Mouse (Mus musculus): ENCODE measurements around the gene Id4. TPM values are rescaled to one million over a fixed set of nuclear protein-coding genes. Genes with fewer than 3 reads are reported as not detected.

Id4 gene
- polyA plus RNA-seq, 1 experiment from 2014 or later, result 8.3 TPM

DNA sequence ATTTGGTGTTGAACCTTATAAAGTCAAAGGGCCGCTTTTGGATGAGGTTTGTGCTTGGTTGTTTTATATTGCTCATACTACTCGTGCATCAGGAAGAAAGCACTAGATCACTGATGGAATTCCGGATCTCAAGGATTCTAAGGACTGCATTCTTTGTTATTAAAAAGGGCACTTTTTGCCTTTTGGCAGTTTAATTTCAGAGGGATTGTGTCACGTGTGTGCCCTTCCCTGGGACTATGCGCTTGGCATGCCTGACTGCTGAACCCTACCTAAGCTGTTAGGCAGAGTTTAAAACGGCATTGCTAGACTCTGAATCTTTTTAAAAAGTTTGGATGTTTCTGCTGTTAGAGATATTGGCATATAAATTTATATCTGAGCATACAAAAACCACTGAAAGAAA lies 4.0 kb downstream of the Id4 start:
- H3K36me3 ChIP-seq (ENCODE audit: insufficient read depth), result no peaks in the 10 kb centered on the region
- WGBS, result 76% methylated on average over 6 of the region's 6 CpGs
- DNase-seq, result no peak
- no peak for TF ChIP-seq CTCF (IDR thresholded peaks at IDR 0.05; ENCODE audit: low read depth)
- ATAC-seq (ENCODE audit: insufficient read depth), result no peak
- no peak overlapping the region for H3K9ac ChIP-seq
- no peak overlapping the region for H3K27ac ChIP-seq (ENCODE audit: low read depth)
- no peaks in the 10 kb centered on the region for H3K4me1 ChIP-seq (ENCODE audit: insufficient read depth)
- no peaks in the 10 kb centered on the region for H3K9me3 ChIP-seq (ENCODE audit: low read depth, low read length)
- no peak overlapping the region for H3K4me3 ChIP-seq (ENCODE audit: low read depth, low read length)
- H3K4me2 ChIP-seq, result peak overlapping the region; percentile 11; the same call in 1 of the 2 replicates
- peaks cover 9% of the 10 kb centered on the region; the same call in 1 of the 2 replicates for H3K27me3 ChIP-seq (ENCODE audit: insufficient read depth, low read length)

- no peaks in the 10 kb centered on the region for H3K4me1 ChIP-seq (ENCODE audit: insufficient read depth)
- peak; percentile 83; the same call in 1 of the 2 replicates for ATAC-seq (ENCODE audit: insufficient read depth)
- peak overlapping the region; percentile 6; the same call in 1 of the 2 replicates for H3K4me3 ChIP-seq (ENCODE audit: low read depth, low read length)
These were observed 12.5 kb downstream of the Id4 start for GRCm38 (mm10) chr13:48273451-48274069.

GRCm38 (mm10) chr13:48274107-48274506 lies 13.1 kb downstream of the Id4 start:
- ATAC-seq (ENCODE audit: insufficient read depth), result no peak; the same call in 1 of the 2 replicates

More at GRCm38 (mm10) chr13:48273451-48274069, 12.5 kb downstream of the Id4 start:
- H3K27me3 ChIP-seq (ENCODE audit: insufficient read depth, low read length), result no peaks in the 10 kb centered on the region
- no peak overlapping the region for H3K27ac ChIP-seq (ENCODE audit: low read depth)
- no peaks in the 10 kb centered on the region for H3K36me3 ChIP-seq (ENCODE audit: insufficient read depth)
- WGBS, result 3% methylated on average over 15 of the region's 15 CpGs
- no peak overlapping the region for H3K9ac ChIP-seq
- TF ChIP-seq CTCF (IDR thresholded peaks at IDR 0.05; ENCODE audit: low read depth), result peak; percentile 83
- H3K4me2 ChIP-seq, result peak overlapping the region; percentile 53
- DNase-seq, result peak; percentile 82
- no peaks in the 10 kb centered on the region for H3K9me3 ChIP-seq (ENCODE audit: low read depth, low read length)

GRCm38 (mm10) chr13:48276981-48277380 lies 16.0 kb downstream of the Id4 start:
- DNase-seq, result no peak

More at GRCm38 (mm10) chr13:48274107-48274506, 13.1 kb downstream of the Id4 start:
- no peak for TF ChIP-seq CTCF (IDR thresholded peaks at IDR 0.05; ENCODE audit: low read depth)
- Histone ChIP-seq H3K27ac (ENCODE audit: low read depth) (no peak overlapping the region), H3K9ac (no peak overlapping the region), H3K36me3 (ENCODE audit: insufficient read depth) (no peaks in the 10 kb centered on the region), H3K4me3 (ENCODE audit: low read depth, low read length) (no peak overlapping the region), H3K4me2 (no peak overlapping the region), H3K9me3 (ENCODE audit: low read depth, low read length) (no peaks in the 10 kb centered on the region), H3K27me3 (ENCODE audit: insufficient read depth, low read length) (no peaks in the 10 kb centered on the region), H3K4me1 (ENCODE audit: insufficient read depth) (no peaks in the 10 kb centered on the region)
- WGBS, result 59% methylated on average over 1 of the region's 1 CpGs
- DNase-seq, result no peak

DNA sequence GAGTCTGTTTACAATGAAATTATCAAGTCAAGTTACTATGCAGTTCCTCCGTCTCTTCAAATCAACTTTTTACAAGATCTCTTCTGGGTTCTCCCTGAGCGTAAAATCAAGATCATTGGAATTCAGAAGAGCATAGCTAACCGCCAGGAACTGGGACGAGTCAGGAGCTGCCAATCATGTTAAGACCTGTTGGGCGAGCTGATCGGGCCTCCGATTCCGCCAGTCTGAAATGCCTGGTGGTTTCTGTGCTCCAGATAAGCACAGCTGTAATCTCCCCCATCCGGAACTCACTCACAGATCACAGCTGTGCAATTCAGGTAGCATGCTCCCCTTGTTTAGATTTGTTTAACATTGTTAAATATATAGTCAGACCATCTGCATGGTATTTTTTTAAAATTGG lies 23.4 kb downstream of the Id4 start:
- Histone ChIP-seq H3K4me1 (ENCODE audit: insufficient read depth) (no peaks in the 10 kb centered on the region), H3K4me2 (no peak overlapping the region), H3K27me3 (ENCODE audit: insufficient read depth, low read length) (no peaks in the 10 kb centered on the region), H3K9ac (no peak overlapping the region), H3K4me3 (ENCODE audit: low read depth, low read length) (no peak overlapping the region), H3K27ac (ENCODE audit: low read depth) (no peak overlapping the region), H3K9me3 (ENCODE audit: low read depth, low read length) (no peaks in the 10 kb centered on the region), H3K36me3 (ENCODE audit: insufficient read depth) (no peaks in the 10 kb centered on the region)
- TF ChIP-seq CTCF (IDR thresholded peaks at IDR 0.05; ENCODE audit: low read depth), result no peak
- DNase-seq (no peak), ATAC-seq (ENCODE audit: insufficient read depth) (no peak)
- WGBS, result 68% methylated on average over 9 of the region's 9 CpGs

More at GRCm38 (mm10) chr13:48276981-48277380, 16.0 kb downstream of the Id4 start:
- H3K4me3 ChIP-seq (ENCODE audit: low read depth, low read length), result no peak overlapping the region
- no peak for ATAC-seq (ENCODE audit: insufficient read depth)
- TF ChIP-seq CTCF (IDR thresholded peaks at IDR 0.05; ENCODE audit: low read depth), result no peak
- no peaks in the 10 kb centered on the region for H3K36me3 ChIP-seq (ENCODE audit: insufficient read depth)
- WGBS, result 57% methylated on average over 7 of the region's 7 CpGs
- H3K4me2 ChIP-seq, result no peak overlapping the region
- H3K27me3 ChIP-seq (ENCODE audit: insufficient read depth, low read length), result no peaks in the 10 kb centered on the region
- no peaks in the 10 kb centered on the region for H3K9me3 ChIP-seq (ENCODE audit: low read depth, low read length)
- no peak overlapping the region for H3K27ac ChIP-seq (ENCODE audit: low read depth)
- no peak overlapping the region for H3K9ac ChIP-seq
- no peaks in the 10 kb centered on the region for H3K4me1 ChIP-seq (ENCODE audit: insufficient read depth)

DNA sequence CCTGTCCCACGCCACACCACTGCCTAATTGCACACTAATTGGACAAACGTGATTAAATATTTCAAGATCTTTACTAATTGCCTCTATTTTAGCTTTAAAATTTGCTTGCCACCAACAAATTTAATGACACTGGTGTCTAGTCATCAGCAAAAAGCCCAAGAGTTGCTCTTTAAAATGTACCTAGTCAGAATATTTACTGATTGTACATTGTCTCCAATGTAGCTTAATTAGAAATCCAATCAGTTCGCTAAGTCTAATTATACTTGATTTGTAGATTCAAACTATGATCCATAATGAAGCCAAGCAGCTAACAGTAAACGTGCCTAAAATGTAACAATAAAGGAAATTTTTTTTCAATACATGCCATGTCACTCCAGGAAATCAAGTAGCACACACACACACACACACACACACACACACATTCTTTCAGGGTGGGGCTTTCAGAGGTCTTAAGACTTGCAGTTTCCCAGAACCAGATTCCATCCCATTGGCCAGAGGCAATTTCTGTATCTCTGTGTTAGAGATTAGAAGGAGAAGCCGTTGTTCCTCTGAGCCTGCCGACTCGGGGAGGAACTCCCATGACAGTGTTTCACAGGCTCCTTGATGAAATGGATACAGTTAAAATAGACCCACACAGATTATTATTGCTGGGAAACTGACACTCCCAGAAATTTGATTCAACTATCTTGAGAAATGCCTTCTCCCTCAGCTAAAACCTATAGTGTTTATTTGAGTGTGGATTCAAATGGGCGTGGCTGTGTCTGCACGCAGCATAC lies 24.1 kb downstream of the Id4 start:
- WGBS, result 66% methylated on average over 9 of the region's 9 CpGs
- H3K27me3 ChIP-seq (ENCODE audit: insufficient read depth, low read length), result no peaks in the 10 kb centered on the region
- DNase-seq, result no peak
- H3K4me3 ChIP-seq (ENCODE audit: low read depth, low read length), result no peak overlapping the region
- no peak for TF ChIP-seq CTCF (IDR thresholded peaks at IDR 0.05; ENCODE audit: low read depth)
- H3K4me1 ChIP-seq (ENCODE audit: insufficient read depth), result no peaks in the 10 kb centered on the region
- H3K36me3 ChIP-seq (ENCODE audit: insufficient read depth), result no peaks in the 10 kb centered on the region
- ATAC-seq (ENCODE audit: insufficient read depth), result no peak
- no peak overlapping the region for H3K4me2 ChIP-seq
- H3K9ac ChIP-seq, result no peak overlapping the region
- H3K9me3 ChIP-seq (ENCODE audit: low read depth, low read length), result no peaks in the 10 kb centered on the region
- no peak overlapping the region for H3K27ac ChIP-seq (ENCODE audit: low read depth)

- Histone ChIP-seq H3K9ac (no peak overlapping the region), H3K27ac (ENCODE audit: low read depth) (no peak overlapping the region), H3K9me3 (ENCODE audit: low read depth, low read length) (no peaks in the 10 kb centered on the region), H3K27me3 (ENCODE audit: insufficient read depth, low read length) (no peaks in the 10 kb centered on the region), H3K4me3 (ENCODE audit: low read depth, low read length) (no peak overlapping the region), H3K4me2 (no peak overlapping the region), H3K36me3 (ENCODE audit: insufficient read depth) (no peaks in the 10 kb centered on the region), H3K4me1 (ENCODE audit: insufficient read depth) (no peaks in the 10 kb centered on the region)
- DNase-seq (no peak), ATAC-seq (ENCODE audit: insufficient read depth) (no peak)
- WGBS, result 52% methylated on average over 13 of the region's 13 CpGs
- no peak for TF ChIP-seq CTCF (IDR thresholded peaks at IDR 0.05; ENCODE audit: low read depth)
These were observed 29.4 kb downstream of the Id4 start for GRCm38 (mm10) chr13:48290427-48290826.
